ENCODE assay signal across 9 mouse cellular contexts in genomic region chr3:123092442-123092841, GRCm38 (mm10). TPM values are rescaled to one million over a fixed set of nuclear protein-coding genes. Genes with fewer than 3 reads are reported as not detected.
DNase-seq lines count a peak whose midpoint lies in the region; ATAC-seq and TF ChIP-seq lines count a peak whose summit lies in the region.
"Had no signal": no experiment of that assay in that cellular context is flagged by ENCODE, and none has a peak within 500 bp of the region (broad histone marks: within the 10 kb centered on the region; RNA-seq: fewer than 3 reads in every experiment).

No protein-coding gene starts in this region.

- 57% methylated on average over 6 of the region's 6 CpGs for WGBS in hindbrain, embryonic 10.5 days
- 52% methylated on average over 6 of the region's 6 CpGs for WGBS in hindbrain, embryonic 13.5 days
- WGBS in limb, embryonic 15.5 days: 32% methylated on average over 6 of the region's 6 CpGs
- 53% methylated on average over 6 of the region's 6 CpGs for WGBS in liver, postnatal 0 days (ENCODE audit: insufficient replicate concordance)

- H3K9ac ChIP-seq in hindbrain, embryonic 13.5 days: no peak overlapping the region
- H3K9ac ChIP-seq in limb, embryonic 15.5 days: no peak overlapping the region
- no peak overlapping the region for H3K9ac ChIP-seq in liver, postnatal 0 days (replicated peaks)

- H3K4me3 ChIP-seq in hindbrain, embryonic 10.5 days: no peak overlapping the region
- no peak overlapping the region for H3K4me3 ChIP-seq in hindbrain, embryonic 13.5 days
- no peak overlapping the region for H3K4me3 ChIP-seq in limb, embryonic 15.5 days
- no peak overlapping the region for H3K4me3 ChIP-seq in liver, postnatal 0 days (ENCODE audit: low read depth, low read length)

- H3K4me2 ChIP-seq in hindbrain, embryonic 13.5 days: no peak overlapping the region
- no peak overlapping the region for H3K4me2 ChIP-seq in limb, embryonic 15.5 days
- no peak overlapping the region for H3K4me2 ChIP-seq in liver, postnatal 0 days (ENCODE audit: low read depth, low read length)

- no peaks in the 10 kb centered on the region for H3K36me3 ChIP-seq in hindbrain, embryonic 10.5 days
- H3K36me3 ChIP-seq in hindbrain, embryonic 13.5 days: no peaks in the 10 kb centered on the region
- H3K36me3 ChIP-seq in limb, embryonic 15.5 days: no peaks in the 10 kb centered on the region
- no peaks in the 10 kb centered on the region for H3K36me3 ChIP-seq in liver, postnatal 0 days (replicated peaks; ENCODE audit: insufficient read depth, low read length)

- H3K27me3 ChIP-seq in hindbrain, embryonic 10.5 days (ENCODE audit: insufficient read depth, poor library complexity, severe bottlenecking): no peaks in the 10 kb centered on the region
- no peaks in the 10 kb centered on the region for H3K27me3 ChIP-seq in hindbrain, embryonic 13.5 days
- no peaks in the 10 kb centered on the region for H3K27me3 ChIP-seq in limb, embryonic 15.5 days
- no peaks in the 10 kb centered on the region for H3K27me3 ChIP-seq in liver, postnatal 0 days (ENCODE audit: insufficient read depth, low read length)

- no peak for TF ChIP-seq CTCF in liver, postnatal 0 days (IDR thresholded peaks at IDR 0.05; ENCODE audit: low read depth)

- ATAC-seq in hindbrain, embryonic 13.5 days (ENCODE audit: low FRiP score): no peak
- ATAC-seq in limb, embryonic 15.5 days (ENCODE audit: insufficient number of reproducible peaks, low FRiP score, low TSS enrichment, low read depth): no peak
- ATAC-seq in liver, postnatal 0 days: no peak
- no peak for ATAC-seq in erythroblast, adult 5-6 weeks (replicated peaks; ENCODE audit: low FRiP score, poor library complexity, severe bottlenecking)

- no peaks in the 10 kb centered on the region for H3K9me3 ChIP-seq in hindbrain, embryonic 10.5 days
- H3K9me3 ChIP-seq in hindbrain, embryonic 13.5 days: no peaks in the 10 kb centered on the region
- no peaks in the 10 kb centered on the region for H3K9me3 ChIP-seq in limb, embryonic 15.5 days
- H3K9me3 ChIP-seq in liver, postnatal 0 days (ENCODE audit: low read length): no peaks in the 10 kb centered on the region

- peak overlapping the region; percentile 9; the same call in 1 of the 2 replicates for H3K27ac ChIP-seq in hindbrain, embryonic 10.5 days
- H3K27ac ChIP-seq in hindbrain, embryonic 13.5 days: no peak overlapping the region
- H3K27ac ChIP-seq in limb, embryonic 15.5 days: peak overlapping the region; percentile 43
- H3K27ac ChIP-seq in liver, postnatal 0 days (ENCODE audit: low read depth): no peak overlapping the region

- no peak for DNase-seq in hindbrain, embryonic 10.5 days (ENCODE audit: low spot score)
- peak; percentile 56 for DNase-seq in NIH3T3 (ENCODE audit: low read depth)
- peak; percentile 55 to 82 for DNase-seq in gastrocnemius, postnatal 36 days
- DNase-seq in liver, postnatal 0 days: no peak
- no peak for DNase-seq in layer of hippocampus, postnatal 25 days (ENCODE audit: extremely low spot score in 1 of 2, low spot score in 1 of 2)

- intact Hi-C loops in gastrocnemius, postnatal 36 days (cut with DNase I): no loop called here

- no peak for TF ChIP-seq EP300 in liver, postnatal 0 days (IDR thresholded peaks at IDR 0.05; ENCODE audit: low read depth)

- 0 out of 2 replicates have a peak, but pooled peaks cover 9% of the 10 kb centered on the region for H3K4me1 ChIP-seq in hindbrain, embryonic 10.5 days (replicated peaks)
- peaks cover 4% of the 10 kb centered on the region for H3K4me1 ChIP-seq in hindbrain, embryonic 13.5 days (replicated peaks)
- H3K4me1 ChIP-seq in limb, embryonic 15.5 days: peaks cover 17% of the 10 kb centered on the region
- H3K4me1 ChIP-seq in liver, postnatal 0 days (ENCODE audit: insufficient read depth): no peaks in the 10 kb centered on the region

RNA-seq across cellular contexts. Expression of gene Myoz2, which starts 57.6 kb away (rescaled TPM):
- not detected in 2 replicates for polyA plus RNA-seq in hindbrain, embryonic 10.5 days (2016; fragmentation: Nextera tagmentation; extraction: Ambion mirVana)
- 0.47 and 0.52 TPM in 2 replicates for polyA plus RNA-seq in hindbrain, embryonic 13.5 days (2015; fragmentation: Nextera tagmentation; extraction: Ambion mirVana)
- total RNA-seq in gastrocnemius, postnatal 36 days (2021): 100 to 1,000 TPM; 209 to 515 TPM
- 23.0 and 75.0 TPM in 2 replicates for polyA plus RNA-seq in limb, embryonic 15.5 days (2015; fragmentation: Nextera tagmentation; extraction: Ambion mirVana)
- polyA plus RNA-seq in liver, postnatal 0 days (2015; fragmentation: Nextera tagmentation; extraction: Ambion mirVana): 0.18 and 4.4 TPM in 2 replicates
- total RNA-seq in layer of hippocampus, postnatal 25 days (2021): under 1 TPM in 1 of 2 experiments, not detected in 1; 0.30 TPM
- not detected in 2 replicates for total RNA-seq in erythroblast, adult 5-6 weeks (2015; ENCODE audit: low replicate concordance)
- total RNA-seq in erythroblast, adult 5-6 weeks (2017; ENCODE audit: low replicate concordance): not detected in 2 replicates
- total RNA-seq: layer of hippocampus, postnatal 14 days had no signal

Comparison
In these comparisons a context has a peak if more than half of its experiments do, and no peak if none do; other contexts are left out.
1. H3K27ac ChIP-seq: peak in hindbrain, embryonic 10.5 days (single experiment) and limb, embryonic 15.5 days (single experiment); none in hindbrain, embryonic 13.5 days (single experiment) and liver, postnatal 0 days (single experiment).
2. DNase-seq: peak in NIH3T3 (single experiment) and gastrocnemius, postnatal 36 days (2 of 2); none in hindbrain, embryonic 10.5 days (single experiment), liver, postnatal 0 days (single experiment) and layer of hippocampus, postnatal 25 days (0 of 2).